Mouse (Mus musculus): ENCODE data around the gene Ptges. TPM values are rescaled to one million over a fixed set of nuclear protein-coding genes. Genes with fewer than 3 reads are reported as not detected.
"Not testable (repeated sequence)": the region's sequence is repeated elsewhere in the genome, so short reads cannot be mapped to it uniquely, and the experiment has no call there.

The Ptges gene
- total and polyA plus RNA-seq, 3 experiments, result 0.11 TPM; not detected in 2

DNA sequence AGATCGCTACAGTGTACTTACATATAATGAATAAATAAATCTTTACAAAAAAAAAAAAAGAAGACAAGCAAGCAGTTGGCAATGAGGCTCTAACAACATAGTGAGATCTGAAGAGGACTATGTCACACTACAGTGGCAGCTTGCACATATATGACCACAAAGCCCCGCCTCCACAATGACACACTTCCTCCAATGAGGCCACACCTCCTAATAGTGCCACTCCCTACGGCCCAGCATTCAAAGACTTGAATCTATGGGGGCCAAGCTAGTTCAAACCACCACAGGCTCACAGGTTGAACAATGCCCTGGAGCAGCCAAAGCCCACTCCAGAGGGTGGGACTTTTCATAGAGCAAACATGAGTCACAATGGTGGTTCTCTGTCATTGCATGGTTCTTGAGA lies 2.3 kb upstream of the Ptges start:
- Histone ChIP-seq H3K36me3 (replicated peaks) (no peaks in the 10 kb centered on the region), H3K4me1 (ENCODE audit: insufficient read depth, low read depth, low read length) (peaks cover 20% of the 10 kb centered on the region), H3K27me3 (ENCODE audit: insufficient read depth, low read length) (peaks cover 25% of the 10 kb centered on the region), H3K9me3 (replicated peaks) (no peaks in the 10 kb centered on the region), H3K4me3 (ENCODE audit: low read depth, low read length) (no peak overlapping the region)
- ATAC-seq (ENCODE audit: extremely low read depth, insufficient number of reproducible peaks, low FRiP score, poor library complexity, severe bottlenecking) (no peak), DNase-seq (ENCODE audit: low spot score) (no peak)
- TF ChIP-seq POLR2AphosphoS5 (IDR thresholded peaks at IDR 0.05; ENCODE audit: insufficient replicate concordance, low read depth, low read length), result no peak
- TF ChIP-seq CTCF (IDR thresholded peaks at IDR 0.05; ENCODE audit: low read depth, low read length), result no peak
- no peak for TF ChIP-seq GATA1 (IDR thresholded peaks at IDR 0.05; ENCODE audit: borderline replicate concordance, low read length)
- no peak for TF ChIP-seq GATA2 (IDR thresholded peaks at IDR 0.05; ENCODE audit: borderline replicate concordance, low read depth, low read length)
- TF ChIP-seq TAL1 (conservative IDR thresholded peaks at IDR 0.05; ENCODE audit: low read depth, low read length), result no peak

DNA sequence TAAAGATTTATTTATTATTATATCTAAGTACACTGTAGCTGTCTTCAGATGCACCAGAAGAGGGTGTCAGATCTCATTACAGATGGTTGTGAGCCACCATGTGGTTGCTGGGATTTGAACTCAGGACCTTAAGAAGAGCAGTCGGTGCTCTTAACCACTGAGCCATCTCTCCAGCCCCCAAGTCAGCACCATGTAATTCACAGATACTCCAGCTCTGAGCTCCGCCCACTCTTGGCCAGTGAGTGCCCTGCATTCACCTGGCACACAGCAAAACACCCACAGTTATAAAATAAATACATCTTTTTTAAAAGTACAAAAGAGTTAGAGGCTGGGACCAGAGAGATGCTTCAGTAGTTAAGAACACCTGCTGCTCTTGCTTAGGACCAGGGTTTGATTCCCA lies 1.2 kb upstream of the Ptges start:
- not testable (repeated sequence) for H3K4me3 ChIP-seq (ENCODE audit: low read depth, low read length); H3K9me3 ChIP-seq (replicated peaks); DNase-seq (ENCODE audit: low spot score); H3K36me3 ChIP-seq (replicated peaks); ATAC-seq (ENCODE audit: extremely low read depth, insufficient number of reproducible peaks, low FRiP score, poor library complexity, severe bottlenecking)
- peaks cover 31% of the 10 kb centered on the region for H3K27me3 ChIP-seq (ENCODE audit: insufficient read depth, low read length)
- peaks cover 20% of the 10 kb centered on the region for H3K4me1 ChIP-seq (ENCODE audit: insufficient read depth, low read depth, low read length)

GRCm38 (mm10) chr2:30928893-30929482 lies 675 bp downstream of the Ptges start:
- H3K4me1 ChIP-seq (ENCODE audit: insufficient read depth, low read depth, low read length), result peaks cover 20% of the 10 kb centered on the region

GRCm38 (mm10) chr2:30927844-30928628 lies 1.6 kb downstream of the Ptges start:
- peak; percentile 57 for DNase-seq (ENCODE audit: low spot score)
- H3K4me3 ChIP-seq (ENCODE audit: low read depth, low read length), result no peak overlapping the region; the same call in 1 of the 2 replicates
- H3K36me3 ChIP-seq (replicated peaks), result no peaks in the 10 kb centered on the region
- no peak for ATAC-seq (ENCODE audit: extremely low read depth, insufficient number of reproducible peaks, low FRiP score, poor library complexity, severe bottlenecking)
- no peaks in the 10 kb centered on the region for H3K9me3 ChIP-seq (replicated peaks)
- H3K4me1 ChIP-seq (ENCODE audit: insufficient read depth, low read depth, low read length), result peaks cover 20% of the 10 kb centered on the region
- TF ChIP-seq GATA2 (IDR thresholded peaks at IDR 0.05; ENCODE audit: borderline replicate concordance, low read depth, low read length) (no peak), GATA1 (IDR thresholded peaks at IDR 0.05; ENCODE audit: borderline replicate concordance, low read length) (no peak), CTCF (IDR thresholded peaks at IDR 0.05; ENCODE audit: low read depth, low read length) (peak; percentile 89)
- peaks cover 44% of the 10 kb centered on the region for H3K27me3 ChIP-seq (ENCODE audit: insufficient read depth, low read length)

More at GRCm38 (mm10) chr2:30928893-30929482, 675 bp downstream of the Ptges start:
- no peak for DNase-seq (ENCODE audit: low spot score)
- Histone ChIP-seq H3K9me3 (replicated peaks) (no peaks in the 10 kb centered on the region), H3K36me3 (replicated peaks) (no peaks in the 10 kb centered on the region), H3K4me3 (ENCODE audit: low read depth, low read length) (peak overlapping the region; percentile 6; the same call in 1 of the 2 replicates), H3K27me3 (ENCODE audit: insufficient read depth, low read length) (peaks cover 41% of the 10 kb centered on the region)
- peak; percentile 54; the same call in 1 of the 2 replicates for ATAC-seq (ENCODE audit: extremely low read depth, insufficient number of reproducible peaks, low FRiP score, poor library complexity, severe bottlenecking)
- TF ChIP-seq GATA1 (IDR thresholded peaks at IDR 0.05; ENCODE audit: borderline replicate concordance, low read length) (no peak), GATA2 (IDR thresholded peaks at IDR 0.05; ENCODE audit: borderline replicate concordance, low read depth, low read length) (no peak), POLR2AphosphoS5 (IDR thresholded peaks at IDR 0.05; ENCODE audit: insufficient replicate concordance, low read depth, low read length) (no peak)

- peaks cover 20% of the 10 kb centered on the region for H3K4me1 ChIP-seq (ENCODE audit: insufficient read depth, low read depth, low read length)
- H3K4me3 ChIP-seq (ENCODE audit: low read depth, low read length), result no peak overlapping the region
- DNase-seq (ENCODE audit: low spot score), result no peak
- ATAC-seq (ENCODE audit: extremely low read depth, insufficient number of reproducible peaks, low FRiP score, poor library complexity, severe bottlenecking), result no peak
- peaks cover 44% of the 10 kb centered on the region for H3K27me3 ChIP-seq (ENCODE audit: insufficient read depth, low read length)
- no peaks in the 10 kb centered on the region for H3K9me3 ChIP-seq (replicated peaks)
- H3K36me3 ChIP-seq (replicated peaks), result no peaks in the 10 kb centered on the region
- TF ChIP-seq TAL1 (conservative IDR thresholded peaks at IDR 0.05; ENCODE audit: low read depth, low read length) (no peak), GATA1 (IDR thresholded peaks at IDR 0.05; ENCODE audit: borderline replicate concordance, low read length) (no peak)
Measured at GRCm38 (mm10) chr2:30927151-30927781, 2.4 kb downstream of the Ptges start.

- ATAC-seq (ENCODE audit: extremely low read depth, insufficient number of reproducible peaks, low FRiP score, poor library complexity, severe bottlenecking) (no peak), DNase-seq (ENCODE audit: low spot score) (no peak)
- Histone ChIP-seq H3K27me3 (ENCODE audit: insufficient read depth, low read length) (peaks cover 51% of the 10 kb centered on the region), H3K9me3 (replicated peaks) (no peaks in the 10 kb centered on the region), H3K4me3 (ENCODE audit: low read depth, low read length) (no peak overlapping the region), H3K36me3 (replicated peaks) (no peaks in the 10 kb centered on the region), H3K4me1 (ENCODE audit: insufficient read depth, low read depth, low read length) (peaks cover 20% of the 10 kb centered on the region)
- no peak for TF ChIP-seq POLR2AphosphoS5 (IDR thresholded peaks at IDR 0.05; ENCODE audit: insufficient replicate concordance, low read depth, low read length)
- no peak for TF ChIP-seq GATA1 (IDR thresholded peaks at IDR 0.05; ENCODE audit: borderline replicate concordance, low read length)
- no peak for TF ChIP-seq TAL1 (conservative IDR thresholded peaks at IDR 0.05; ENCODE audit: low read depth, low read length)
- TF ChIP-seq GATA2 (IDR thresholded peaks at IDR 0.05; ENCODE audit: borderline replicate concordance, low read depth, low read length), result no peak
- TF ChIP-seq CTCF (IDR thresholded peaks at IDR 0.05; ENCODE audit: low read depth, low read length), result no peak
Measured at GRCm38 (mm10) chr2:30926381-30926780, 3.3 kb downstream of the Ptges start.
